Mouse (Mus musculus): ENCODE results near the gene Synpo2l. TPM values are rescaled to one million over a fixed set of nuclear protein-coding genes. Genes with fewer than 3 reads are reported as not detected.

Gene Synpo2l
- polyA plus RNA-seq, 1 experiment from 2014 or later: 0.27 TPM

GRCm38 (mm10) chr14:20655731-20656130, 12.4 kb downstream of the Synpo2l start:
- no peak overlapping the region for H3K4me3 ChIP-seq (replicated peaks)
- no peak overlapping the region for H3K9ac ChIP-seq (replicated peaks)
- no peak overlapping the region for H3K27ac ChIP-seq
- no peaks in the 10 kb centered on the region for H3K9me3 ChIP-seq
- H3K4me1 ChIP-seq (replicated peaks): peaks cover 3% of the 10 kb centered on the region
- no peak overlapping the region for H3K4me2 ChIP-seq (replicated peaks)
- no peak for ATAC-seq
- no peaks in the 10 kb centered on the region for H3K36me3 ChIP-seq
- 0 out of 2 replicates have a peak, but pooled peaks cover 5% of the 10 kb centered on the region for H3K27me3 ChIP-seq
- WGBS: 81% methylated on average over 9 of the region's 9 CpGs

- Histone ChIP-seq H3K4me3 (replicated peaks) (no peak overlapping the region), H3K9ac (replicated peaks) (no peak overlapping the region), H3K36me3 (no peaks in the 10 kb centered on the region), H3K4me1 (replicated peaks) (no peaks in the 10 kb centered on the region), H3K4me2 (replicated peaks) (no peak overlapping the region), H3K27ac (no peak overlapping the region), H3K9me3 (no peaks in the 10 kb centered on the region), H3K27me3 (0 out of 2 replicates have a peak, but pooled peaks cover 2% of the 10 kb centered on the region)
- no peak for ATAC-seq
- WGBS: 81% methylated on average over 9 of the region's 9 CpGs
Observed at GRCm38 (mm10) chr14:20654690-20655421, 13.3 kb downstream of the Synpo2l start.

GRCm38 (mm10) chr14:20651722-20652256, 16.4 kb downstream of the Synpo2l start:
- WGBS: 65% methylated on average over 4 of the region's 4 CpGs
- Histone ChIP-seq H3K4me1 (replicated peaks) (no peaks in the 10 kb centered on the region), H3K27me3 (no peaks in the 10 kb centered on the region), H3K4me3 (replicated peaks) (no peak overlapping the region), H3K9me3 (no peaks in the 10 kb centered on the region), H3K9ac (replicated peaks) (no peak overlapping the region), H3K4me2 (replicated peaks) (no peak overlapping the region), H3K27ac (no peak overlapping the region), H3K36me3 (no peaks in the 10 kb centered on the region)
- no peak for ATAC-seq

GRCm38 (mm10) chr14:20651000-20651399, 17.2 kb downstream of the Synpo2l start:
- Histone ChIP-seq H3K36me3 (no peaks in the 10 kb centered on the region), H3K9me3 (no peaks in the 10 kb centered on the region), H3K4me3 (replicated peaks) (no peak overlapping the region), H3K27me3 (no peaks in the 10 kb centered on the region), H3K27ac (no peak overlapping the region), H3K4me1 (replicated peaks) (no peaks in the 10 kb centered on the region), H3K4me2 (replicated peaks) (no peak overlapping the region), H3K9ac (replicated peaks) (no peak overlapping the region)
- 68% methylated on average over 2 of the region's 2 CpGs for WGBS
- no peak for ATAC-seq

GRCm38 (mm10) chr14:20646381-20646780, 21.8 kb downstream of the Synpo2l start:
- Histone ChIP-seq H3K4me1 (replicated peaks) (peaks cover 8% of the 10 kb centered on the region), H3K9me3 (no peaks in the 10 kb centered on the region), H3K36me3 (no peaks in the 10 kb centered on the region), H3K27ac (no peak overlapping the region), H3K4me2 (replicated peaks) (no peak overlapping the region), H3K9ac (replicated peaks) (no peak overlapping the region), H3K4me3 (replicated peaks) (no peak overlapping the region), H3K27me3 (no peaks in the 10 kb centered on the region)
- ATAC-seq: no peak

- 39% methylated on average over 3 of the region's 3 CpGs for WGBS
- Histone ChIP-seq H3K4me2 (replicated peaks) (no peak overlapping the region), H3K4me1 (replicated peaks) (peaks cover 8% of the 10 kb centered on the region), H3K27me3 (no peaks in the 10 kb centered on the region), H3K36me3 (no peaks in the 10 kb centered on the region), H3K4me3 (replicated peaks) (no peak overlapping the region), H3K9me3 (no peaks in the 10 kb centered on the region), H3K27ac (no peak overlapping the region), H3K9ac (replicated peaks) (no peak overlapping the region)
- no peak for ATAC-seq
Observed at GRCm38 (mm10) chr14:20645547-20645946, 22.6 kb downstream of the Synpo2l start.

- Histone ChIP-seq H3K4me2 (replicated peaks) (peak overlapping the region; percentile 86), H3K4me1 (replicated peaks) (peaks cover 17% of the 10 kb centered on the region), H3K9ac (replicated peaks) (peak overlapping the region; percentile 88), H3K36me3 (no peaks in the 10 kb centered on the region), H3K27ac (peak overlapping the region; percentile 92), H3K4me3 (replicated peaks) (peak overlapping the region; percentile 79), H3K9me3 (no peaks in the 10 kb centered on the region), H3K27me3 (no peaks in the 10 kb centered on the region)
- 11% methylated on average over 10 of the region's 10 CpGs for WGBS
- no peak for ATAC-seq
Observed at GRCm38 (mm10) chr14:20641438-20641875, 26.7 kb downstream of the Synpo2l start.

GRCm38 (mm10) chr14:20640644-20641437, 27.3 kb downstream of the Synpo2l start, which contains the start of gene Usp54:
Gene Usp54 (minus strand): TSS chr14:20641063.
- H3K4me3 ChIP-seq (replicated peaks): peak within 1 kb of the TSS; percentile 79
- WGBS: under 1% methylated on average over 68 of the region's 73 CpGs
- peak within 1 kb of the TSS; percentile 88 for H3K9ac ChIP-seq (replicated peaks)
- no peaks in the 10 kb centered on the region for H3K9me3 ChIP-seq
- peak; percentile 97 for ATAC-seq
- no peaks in the 10 kb centered on the region for H3K27me3 ChIP-seq
- H3K27ac ChIP-seq: peak within 1 kb of the TSS; percentile 92
- no peaks in the 10 kb centered on the region for H3K36me3 ChIP-seq
- H3K4me1 ChIP-seq (replicated peaks): peaks cover 17% of the 10 kb centered on the region
- H3K4me2 ChIP-seq (replicated peaks): peak within 1 kb of the TSS; percentile 86

GRCm38 (mm10) chr14:20639918-20640619, 28.1 kb downstream of the Synpo2l start:
- Histone ChIP-seq H3K4me1 (replicated peaks) (peaks cover 17% of the 10 kb centered on the region), H3K27ac (peak overlapping the region; percentile 77), H3K4me2 (replicated peaks) (peak overlapping the region; percentile 86), H3K36me3 (no peaks in the 10 kb centered on the region), H3K4me3 (replicated peaks) (peak overlapping the region; percentile 79), H3K9me3 (no peaks in the 10 kb centered on the region), H3K27me3 (no peaks in the 10 kb centered on the region), H3K9ac (replicated peaks) (peak overlapping the region; percentile 88)
- ATAC-seq: peak; percentile 75
- 3% methylated on average over 16 of the region's 16 CpGs for WGBS

- no peak for ATAC-seq
- 95% methylated on average over 6 of the region's 6 CpGs for WGBS
Observed at GRCm38 (mm10) chr14:20638702-20639101, 29.5 kb downstream of the Synpo2l start.

GRCm38 (mm10) chr14:20637818-20638574, 30.2 kb downstream of the Synpo2l start:
- H3K4me2 ChIP-seq (replicated peaks): no peak overlapping the region
- H3K9me3 ChIP-seq: no peaks in the 10 kb centered on the region
- no peak for ATAC-seq
- no peak overlapping the region for H3K9ac ChIP-seq (replicated peaks)
- WGBS: 97% methylated on average over 2 of the region's 2 CpGs
- H3K27ac ChIP-seq: no peak overlapping the region
- no peaks in the 10 kb centered on the region for H3K36me3 ChIP-seq
- H3K27me3 ChIP-seq: no peaks in the 10 kb centered on the region
- H3K4me3 ChIP-seq (replicated peaks): no peak overlapping the region
- H3K4me1 ChIP-seq (replicated peaks): peaks cover 17% of the 10 kb centered on the region

More at GRCm38 (mm10) chr14:20638702-20639101, 29.5 kb downstream of the Synpo2l start:
- H3K9me3 ChIP-seq: no peaks in the 10 kb centered on the region
- no peaks in the 10 kb centered on the region for H3K27me3 ChIP-seq
- H3K4me1 ChIP-seq (replicated peaks): peaks cover 17% of the 10 kb centered on the region
- H3K9ac ChIP-seq (replicated peaks): no peak overlapping the region
- no peak overlapping the region for H3K4me2 ChIP-seq (replicated peaks)
- no peak overlapping the region for H3K4me3 ChIP-seq (replicated peaks)
- H3K27ac ChIP-seq: no peak overlapping the region
- H3K36me3 ChIP-seq: no peaks in the 10 kb centered on the region

All from midbrain, embryonic 13.5 days (tissue).